Mouse (Mus musculus): ENCODE measurements around the gene Ankrd13a. TPM values are rescaled to one million over a fixed set of nuclear protein-coding genes. Genes with fewer than 3 reads are reported as not detected.

Ankrd13a gene
- total and polyA plus RNA-seq, 3 experiments, result 110 to 184 (median 180) TPM

DNA sequence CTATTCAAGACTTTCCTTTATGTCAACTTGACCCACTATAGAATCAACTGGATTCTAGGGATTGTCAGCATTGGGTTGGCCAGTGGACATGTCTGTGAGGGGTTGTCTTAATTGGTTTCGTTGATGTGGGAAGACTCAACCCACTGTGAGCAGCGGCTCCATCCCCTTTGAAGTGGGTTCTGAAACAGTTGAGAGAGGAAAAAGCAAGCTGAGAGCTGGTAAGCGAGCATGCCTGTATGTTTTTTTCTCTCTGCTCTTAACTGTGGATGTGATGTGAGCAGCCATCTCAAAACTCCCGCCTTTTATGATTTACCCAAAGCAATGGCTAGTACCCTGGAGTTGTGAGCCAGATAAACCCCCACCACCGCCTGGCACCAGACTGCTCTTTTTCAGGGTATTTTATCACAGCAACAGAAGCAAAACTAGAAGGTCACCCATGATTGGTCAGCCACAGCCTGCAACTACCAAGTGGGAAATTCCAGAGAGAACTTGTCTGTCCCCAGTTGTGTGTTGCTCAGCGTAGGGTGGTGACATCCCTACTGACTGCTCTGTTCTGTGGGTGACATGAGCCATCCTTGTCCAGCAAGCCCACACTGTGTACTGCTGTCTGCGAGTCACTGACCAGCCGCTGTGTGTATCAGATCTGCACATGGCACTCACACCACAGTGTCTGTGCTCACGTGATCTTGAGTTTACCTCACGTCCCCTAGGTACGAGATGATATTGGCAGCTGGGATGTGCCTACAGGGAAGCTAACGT is 9.1 kb downstream of the Ankrd13a start (continued):
- TF ChIP-seq MAZ (IDR thresholded peaks at IDR 0.05; ENCODE audit: low read depth, low read length) (no peak), POLR2AphosphoS5 (IDR thresholded peaks at IDR 0.05; ENCODE audit: borderline replicate concordance, low read depth, low read length) (no peak), TBP (IDR thresholded peaks at IDR 0.05; ENCODE audit: low read depth, low read length) (no peak), TAL1 (IDR thresholded peaks at IDR 0.05; ENCODE audit: low read length) (peak; percentile 9; the same call in 1 of the 2 replicates), ZKSCAN1 (IDR thresholded peaks at IDR 0.05; ENCODE audit: low read depth, low read length) (no peak), TCF12 (IDR thresholded peaks at IDR 0.05; ENCODE audit: low read depth, low read length) (peak; percentile 62), JUND (IDR thresholded peaks at IDR 0.05; ENCODE audit: low read depth, low read length) (no peak), NRF1 (IDR thresholded peaks at IDR 0.05; ENCODE audit: insufficient read depth, low read depth, low read length, poor library complexity, severe bottlenecking) (no peak), ELF1 (IDR thresholded peaks at IDR 0.05; ENCODE audit: low read depth, low read length) (no peak), HCFC1 (IDR thresholded peaks at IDR 0.05; ENCODE audit: low read depth, low read length) (peak; percentile 35; the same call in 1 of the 2 replicates), NELFE (IDR thresholded peaks at IDR 0.05; ENCODE audit: low read depth, low read length) (no peak; the same call in 1 of the 2 replicates)

DNA sequence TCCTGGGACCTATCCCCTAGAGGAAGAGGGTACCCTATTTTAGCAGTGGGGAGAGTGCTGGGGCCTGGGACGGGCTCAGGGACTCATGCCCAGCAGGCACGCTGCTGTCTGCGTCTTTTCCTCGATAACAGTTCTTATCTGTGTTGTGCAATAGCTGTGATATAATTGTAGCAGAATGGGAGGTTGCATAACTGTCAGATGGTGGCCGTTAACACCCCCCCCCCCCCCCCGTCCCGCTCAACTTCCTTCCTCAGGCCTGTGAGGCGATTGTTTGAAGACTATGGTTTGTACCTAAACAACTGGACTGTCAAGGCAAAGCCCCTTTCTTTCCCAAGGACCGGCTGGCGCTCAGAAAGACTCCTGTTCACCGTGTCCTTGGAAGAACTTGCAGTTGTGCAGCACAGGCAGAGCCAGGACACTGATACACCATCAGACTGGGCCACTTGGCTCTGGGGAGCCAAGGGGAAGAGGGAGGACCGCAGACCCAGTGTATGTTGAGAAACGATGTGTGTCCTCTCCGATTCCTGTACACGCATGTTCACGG is 10.2 kb downstream of the Ankrd13a start:
- Histone ChIP-seq H3K4me3 (ENCODE audit: control insufficient read depth in 1 of 2, insufficient read depth in 1 of 2, low read depth in 2 of 2, low read length in 2 of 2) (peak overlapping the region; percentile 33 to 37; a peak in 3 of 4 replicates), H3K9me3 (replicated peaks; ENCODE audit: insufficient read depth, low read length) (no peaks in the 10 kb centered on the region), H3K36me3 (ENCODE audit: control insufficient read depth in 1 of 2, insufficient read depth in 2 of 2, low read length in 2 of 2) (peaks cover 4 to 46% of the 10 kb centered on the region in 2 experiments), H3K27me3 (ENCODE audit: control insufficient read depth in 1 of 2, insufficient read depth in 2 of 2, low read length in 2 of 2) (no peaks in the 10 kb centered on the region), H3K4me1 (ENCODE audit: control insufficient read depth in 1 of 2, insufficient read depth in 2 of 2, low read length in 2 of 2) (peaks cover 36 to 50% of the 10 kb centered on the region in 2 experiments), H3K27ac (ENCODE audit: control insufficient read depth, low read depth, low read length) (peak overlapping the region; percentile 99), H3K79me2 (ENCODE audit: control insufficient read depth, insufficient read depth, low read length, poor library complexity) (peaks cover 46% of the 10 kb centered on the region), H3K9ac (ENCODE audit: control insufficient read depth, low read depth, low read length, poor library complexity, severe bottlenecking) (peak overlapping the region; percentile 78)
- peak; percentile 84 for DNase-seq (ENCODE audit: low read depth, low spot score)
- TF ChIP-seq ETS1 (IDR thresholded peaks at IDR 0.05; ENCODE audit: low read depth, low read length) (peak; percentile 83), BHLHE40 (IDR thresholded peaks at IDR 0.05; ENCODE audit: borderline replicate concordance, low read depth, low read length) (peak; percentile 68; the same call in 1 of the 2 replicates), ELF1 (IDR thresholded peaks at IDR 0.05; ENCODE audit: low read depth, low read length) (no peak), MYB (IDR thresholded peaks at IDR 0.05; ENCODE audit: low read depth, low read length) (peak; percentile 95), ZNF384 (IDR thresholded peaks at IDR 0.05; ENCODE audit: low read depth, low read length) (peak; percentile 66), CTCF (IDR thresholded peaks at IDR 0.05 in 2 of 3, conservative IDR thresholded peaks at IDR 0.05 in 1 of 3; ENCODE audit: control insufficient read depth in 1 of 3, insufficient read depth in 1 of 3, low read depth in 2 of 3, low read length in 3 of 3, poor library complexity in 1 of 3, severe bottlenecking in 1 of 3) (no peak), TCF12 (IDR thresholded peaks at IDR 0.05; ENCODE audit: low read depth, low read length) (peak; percentile 92), NELFE (IDR thresholded peaks at IDR 0.05; ENCODE audit: low read depth, low read length) (peak; percentile 25; the same call in 1 of the 2 replicates), MAZ (IDR thresholded peaks at IDR 0.05; ENCODE audit: low read depth, low read length) (peak; percentile 88), ZMIZ1 (IDR thresholded peaks at IDR 0.05; ENCODE audit: low read depth, low read length) (peak; percentile 72; the same call in 1 of the 2 replicates), MAX (IDR thresholded peaks at IDR 0.05; ENCODE audit: low read length) (no peak), MEF2A (IDR thresholded peaks at IDR 0.05; ENCODE audit: extremely low read depth, insufficient replicate concordance, low read depth, low read length, poor library complexity, severe bottlenecking) (no peak), MYC (IDR thresholded peaks at IDR 0.05; ENCODE audit: low read depth, low read length) (peak; percentile 78; the same call in 1 of the 2 replicates), CHD1 (IDR thresholded peaks at IDR 0.05; ENCODE audit: low read depth, low read length) (0 out of 2 replicates have a peak, but pooled peaks have one; percentile 62), GATA1 (IDR thresholded peaks at IDR 0.05; ENCODE audit: low read depth, low read length) (peak; percentile 92), USF1 (IDR thresholded peaks at IDR 0.05; ENCODE audit: low read depth, low read length) (0 out of 2 replicates have a peak, but pooled peaks have one; percentile 26), EP300 (IDR thresholded peaks at IDR 0.05; ENCODE audit: low read depth in 1 of 2, low read length in 2 of 2) (peak; percentile 91 to 93), HCFC1 (IDR thresholded peaks at IDR 0.05; ENCODE audit: low read depth, low read length) (peak; percentile 43), GABPA (IDR thresholded peaks at IDR 0.05; ENCODE audit: low read depth, low read length) (no peak), SMC3 (IDR thresholded peaks at IDR 0.05; ENCODE audit: low read depth, low read length) (no peak), MXI1 (IDR thresholded peaks at IDR 0.05; ENCODE audit: low read depth, low read length) (peak; percentile 36), POLR2A (IDR thresholded peaks at IDR 0.05; ENCODE audit: control insufficient read depth in 1 of 2, insufficient read depth in 1 of 2, low read depth in 1 of 2, low read length in 2 of 2, poor library complexity in 1 of 2) (peak; percentile 29 to 30; a peak in 1 of 4 replicates), SIN3A (IDR thresholded peaks at IDR 0.05; ENCODE audit: low read length) (peak; percentile 66; the same call in 1 of the 2 replicates), RCOR1 (IDR thresholded peaks at IDR 0.05; ENCODE audit: low read depth, low read length) (peak; percentile 86), TAL1 (IDR thresholded peaks at IDR 0.05; ENCODE audit: low read length) (peak; percentile 76)

Data from MEL (cell line).